Mouse (Mus musculus) liver, embryonic 14.5 days (tissue): ENCODE data around the gene Ago3. TPM values are rescaled to one million over a fixed set of nuclear protein-coding genes. Genes with fewer than 3 reads are reported as not detected.

ENCODE experiments used
- ATAC-seq: fragments of 200-750 bp; cut with Nextera tagmentation; 2 replicates; pipeline ENCODE4 v1.8.0; 2017; ENCODE audit warnings: moderate number of reproducible peaks, mild to moderate bottlenecking, moderate library complexity; ENCODE audit not compliant: insufficient read depth
- DNase-seq, 3 experiments: peaks; one replicate each; pipeline ENCODE4 v3.0.0-alpha.2; 2012 to 2013; ENCODE audit warnings: low read depth in 3 of 3, low spot score in 3 of 3
- H3K27ac ChIP-seq: fragments of 300-500 bp; sonication (generic); 2 replicates; pipeline ENCODE4 v1.5.1; 2014; ENCODE audit warnings: moderate library complexity, mild to moderate bottlenecking, control low read depth, inconsistent platforms
- H3K27me3 ChIP-seq: fragments of 300-500 bp; sonication (generic); 2 replicates; pipeline ENCODE4 v1.6.1; 2014; ENCODE audit warnings: mild to moderate bottlenecking, low read length, moderate library complexity; ENCODE audit not compliant: control insufficient read depth, insufficient read depth
- H3K36me3 ChIP-seq: fragments of 300-500 bp; sonication (generic); replicated peaks from 2 replicates; pipeline ENCODE4 v1.6.1; 2014; ENCODE audit warnings: low read depth; ENCODE audit not compliant: control insufficient read depth, insufficient read depth
- H3K4me1 ChIP-seq, 2 experiments: fragments of 200-500 bp in 1 of 2; fragments of 300-500 bp in 1 of 2; sonication (generic) in 1 of 2; replicated peaks; 2 replicates each; pipeline ENCODE4 v1.6.1; 2012 to 2014; ENCODE audit warnings: antibody characterized with exemption in 1 of 2, inconsistent platforms in 1 of 2, low read length in 1 of 2; ENCODE audit not compliant: control insufficient read depth in 2 of 2, insufficient read depth in 2 of 2
- H3K4me2 ChIP-seq: fragments of 300-500 bp; sonication (generic); 2 replicates; pipeline ENCODE4 v1.6.1; 2014; ENCODE audit warnings: low read depth, mild to moderate bottlenecking, control low read depth, moderate library complexity
- H3K4me3 ChIP-seq, 2 experiments: fragments of 200-500 bp in 1 of 2; fragments of 300-500 bp in 1 of 2; sonication (generic) in 1 of 2; 2 replicates each; pipeline ENCODE4 v1.5.1; 2012 to 2014; ENCODE audit warnings: low read depth in 2 of 2, low read length in 2 of 2, mild to moderate bottlenecking in 2 of 2, control low read depth in 1 of 2, inconsistent platforms in 1 of 2, moderate library complexity in 1 of 2; ENCODE audit not compliant: insufficient read depth in 1 of 2
- H3K9ac ChIP-seq: fragments of 300-500 bp; sonication (generic); replicated peaks from 2 replicates; pipeline ENCODE4 v1.6.1; 2014; ENCODE audit warnings: mild to moderate bottlenecking, control low read depth, moderate library complexity
- H3K9me3 ChIP-seq: fragments of 300-500 bp; sonication (generic); 2 replicates; pipeline ENCODE4 v1.6.1; 2016; ENCODE audit warnings: low read length, mixed read lengths; ENCODE audit not compliant: control insufficient read depth
- CTCF ChIP-seq: IDR thresholded peaks from 2 replicates; pipeline ENCODE4 v1.5.1; 2016; ENCODE audit warnings: antibody characterized with exemption, low read depth, control low read depth
- EP300 ChIP-seq: IDR thresholded peaks from 2 replicates; pipeline ENCODE4 v1.6.1; 2016; ENCODE audit warnings: antibody characterized with exemption, low read depth
- WGBS: fragments of 180-500 bp; shearing (Covaris S2); extraction: QIAGEN DNeasy Blood & Tissue Kit; methylation state at CpG from one replicate; pipeline ENCODE4 v1.1.7; 2014; ENCODE audit not compliant: insufficient replicate concordance; 5-methylcytosine and 5-hydroxymethylcytosine counted together
- polyA plus RNA-seq, 2 experiments: library from polyadenylated mRNA; depleted of rRNA in 1 of 2; stranded (reverse) in 1 of 2; unstranded in 1 of 2; fragments of >200 nt; fragmentation: Nextera tagmentation in 1 of 2; extraction: Ambion mirVana in 1 of 2; gene quantifications; 2 replicates each; pipeline versions ENCODE4 v1.2.1 to v1.2.3; 2012 to 2014

Ago3 gene
- polyA plus RNA-seq, 2 experiments, result 1.1 to 4.3 TPM

- Histone ChIP-seq H3K27ac (no peak overlapping the region), H3K4me1 (no peaks in the 10 kb centered on the region), H3K4me2 (no peak overlapping the region), H3K4me3 (no peak overlapping the region), H3K9ac (no peak overlapping the region), H3K36me3 (peaks cover 5% of the 10 kb centered on the region; the same call in 1 of the 2 replicates), H3K9me3 (no peaks in the 10 kb centered on the region), H3K27me3 (no peaks in the 10 kb centered on the region)
- no peak for ATAC-seq
- TF ChIP-seq EP300 (no peak), CTCF (no peak)
- 64% methylated on average over 3 of the region's 3 CpGs for WGBS
- DNase-seq, result no peak
These were observed 15.2 kb upstream of the Ago3 start for GRCm38 (mm10) chr4:126444528-126444927.

DNA sequence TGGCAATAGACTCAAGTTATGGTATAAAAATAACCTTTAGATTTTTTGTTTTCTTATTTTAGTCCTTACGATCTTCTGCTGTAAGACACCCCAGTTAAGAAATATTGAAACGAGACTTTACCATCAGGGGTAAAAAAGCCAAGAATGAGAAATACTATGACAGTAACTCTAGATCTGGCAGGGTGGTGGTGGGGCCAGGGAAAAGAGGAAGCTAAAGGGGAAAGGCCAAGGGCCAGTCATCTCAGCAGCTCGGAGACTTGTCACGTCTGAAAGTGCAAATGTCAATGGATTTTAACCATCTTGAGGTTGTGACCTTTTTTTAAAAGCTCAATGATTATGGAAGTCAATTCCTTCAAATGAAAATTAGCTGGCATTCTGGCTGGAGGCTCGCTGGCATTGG, 8.9 kb upstream of the Ago3 start:
- DNase-seq (no peak), ATAC-seq (no peak)
- WGBS, result 44% methylated on average over 5 of the region's 5 CpGs

GRCm38 (mm10) chr4:126436268-126436667, 6.9 kb upstream of the Ago3 start:
- Histone ChIP-seq H3K4me3 (no peak overlapping the region), H3K27ac (no peak overlapping the region), H3K4me2 (no peak overlapping the region), H3K9me3 (no peaks in the 10 kb centered on the region), H3K36me3 (peaks cover 2% of the 10 kb centered on the region; the same call in 1 of the 2 replicates), H3K9ac (no peak overlapping the region), H3K27me3 (no peaks in the 10 kb centered on the region), H3K4me1 (peaks cover 0 to 2% of the 10 kb centered on the region in 2 experiments; a peak in 1 of 4 replicates)
- no peak for ATAC-seq
- WGBS, result 36% methylated on average over 2 of the region's 2 CpGs
- no peak for DNase-seq
- TF ChIP-seq EP300 (no peak), CTCF (no peak)

More for the DNA sequence above, 8.9 kb upstream of the Ago3 start:
- Histone ChIP-seq H3K27ac (no peak overlapping the region), H3K27me3 (no peaks in the 10 kb centered on the region), H3K4me3 (no peak overlapping the region), H3K36me3 (peaks cover 5% of the 10 kb centered on the region; the same call in 1 of the 2 replicates), H3K9ac (no peak overlapping the region), H3K9me3 (no peaks in the 10 kb centered on the region), H3K4me1 (peaks cover 0 to 2% of the 10 kb centered on the region in 2 experiments; a peak in 1 of 4 replicates), H3K4me2 (no peak overlapping the region)
- no peak for TF ChIP-seq EP300
- TF ChIP-seq CTCF, result no peak

DNA sequence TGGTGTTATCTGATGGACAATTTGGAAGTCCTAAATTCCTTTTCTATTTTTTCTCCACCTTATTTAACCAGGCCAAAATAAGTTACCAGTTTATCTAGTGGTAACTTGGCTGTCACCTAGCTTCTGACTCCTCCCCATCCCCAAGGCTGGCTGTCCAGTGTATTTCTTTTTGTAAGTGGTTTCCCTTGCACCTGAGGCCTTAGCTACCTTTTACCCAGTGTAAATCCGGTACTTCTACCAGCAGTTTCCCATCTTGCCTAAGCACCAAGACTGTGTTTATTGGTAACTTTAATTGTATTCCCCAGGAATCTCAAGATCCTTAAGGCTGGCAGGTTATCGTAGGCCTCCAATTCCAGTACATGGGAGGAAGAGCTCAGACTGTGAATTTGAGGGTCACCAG, 4.7 kb upstream of the Ago3 start:
- no peak for DNase-seq
- no peaks in the 10 kb centered on the region for H3K9me3 ChIP-seq
- H3K4me3 ChIP-seq, result no peak overlapping the region
- no peak overlapping the region for H3K27ac ChIP-seq
- no peaks in the 10 kb centered on the region; the same call in 1 of the 2 replicates for H3K36me3 ChIP-seq
- WGBS, result 86% methylated on average over 2 of the region's 2 CpGs
- no peak overlapping the region for H3K4me2 ChIP-seq
- H3K9ac ChIP-seq, result no peak overlapping the region
- ATAC-seq, result no peak
- peaks cover 3 to 11% of the 10 kb centered on the region in 2 experiments; a peak in 3 of 4 replicates for H3K4me1 ChIP-seq
- TF ChIP-seq EP300 (no peak), CTCF (no peak)
- H3K27me3 ChIP-seq, result no peaks in the 10 kb centered on the region

DNA sequence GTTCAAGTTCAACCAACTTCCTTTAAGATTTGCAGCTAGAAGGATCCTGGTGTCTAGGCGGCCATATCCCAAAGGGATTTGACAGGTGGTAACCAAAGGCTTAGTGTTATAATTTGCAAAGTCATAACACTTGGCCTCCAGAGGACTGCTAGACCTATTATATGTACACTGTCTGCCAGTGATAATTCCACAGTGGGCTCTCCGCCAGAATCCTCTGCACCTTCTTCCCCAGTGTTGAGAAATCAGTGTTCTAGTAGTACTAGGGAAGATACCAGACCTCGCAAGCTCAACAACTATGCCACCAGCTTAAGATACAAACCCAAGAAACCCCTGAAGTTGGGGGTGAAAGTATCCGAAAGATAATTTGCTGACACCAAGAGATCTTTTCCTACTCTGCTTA, 3.8 kb upstream of the Ago3 start:
- DNase-seq, result no peak
- ATAC-seq, result no peak

More for the DNA sequence above, 3.8 kb upstream of the Ago3 start:
- H3K9ac ChIP-seq, result no peak overlapping the region
- peaks cover 7 to 15% of the 10 kb centered on the region in 2 experiments; a peak in 3 of 4 replicates for H3K4me1 ChIP-seq
- no peaks in the 10 kb centered on the region for H3K9me3 ChIP-seq
- H3K4me2 ChIP-seq, result no peak overlapping the region
- no peak overlapping the region for H3K27ac ChIP-seq
- H3K4me3 ChIP-seq, result no peak overlapping the region
- H3K36me3 ChIP-seq, result no peaks in the 10 kb centered on the region
- WGBS, result 67% methylated on average over 4 of the region's 4 CpGs
- no peaks in the 10 kb centered on the region for H3K27me3 ChIP-seq
- no peak for TF ChIP-seq CTCF
- no peak for TF ChIP-seq EP300
